Mouse (Mus musculus) liver, embryonic 14.5 days (tissue): ENCODE measurements around the gene Bcor. TPM values are rescaled to one million over a fixed set of nuclear protein-coding genes. Genes with fewer than 3 reads are reported as not detected.

Experiments
- ATAC-seq: fragments of 200-750 bp; cut with Nextera tagmentation; 2 replicates; pipeline ENCODE4 v1.8.0; 2017; ENCODE audit warnings: moderate number of reproducible peaks, mild to moderate bottlenecking, moderate library complexity; ENCODE audit not compliant: insufficient read depth
- DNase-seq, 3 experiments: peaks; one replicate each; pipeline ENCODE4 v3.0.0-alpha.2; 2012 to 2013; ENCODE audit warnings: low read depth in 3 of 3, low spot score in 3 of 3
- H3K27ac ChIP-seq: fragments of 300-500 bp; sonication (generic); 2 replicates; pipeline ENCODE4 v1.5.1; 2014; ENCODE audit warnings: moderate library complexity, mild to moderate bottlenecking, control low read depth, inconsistent platforms
- H3K27me3 ChIP-seq: fragments of 300-500 bp; sonication (generic); 2 replicates; pipeline ENCODE4 v1.6.1; 2014; ENCODE audit warnings: mild to moderate bottlenecking, low read length, moderate library complexity; ENCODE audit not compliant: control insufficient read depth, insufficient read depth
- H3K36me3 ChIP-seq: fragments of 300-500 bp; sonication (generic); replicated peaks from 2 replicates; pipeline ENCODE4 v1.6.1; 2014; ENCODE audit warnings: low read depth; ENCODE audit not compliant: control insufficient read depth, insufficient read depth
- H3K4me1 ChIP-seq, 2 experiments: fragments of 200-500 bp in 1 of 2; fragments of 300-500 bp in 1 of 2; sonication (generic) in 1 of 2; replicated peaks; 2 replicates each; pipeline ENCODE4 v1.6.1; 2012 to 2014; ENCODE audit warnings: antibody characterized with exemption in 1 of 2, inconsistent platforms in 1 of 2, low read length in 1 of 2; ENCODE audit not compliant: control insufficient read depth in 2 of 2, insufficient read depth in 2 of 2
- H3K4me2 ChIP-seq: fragments of 300-500 bp; sonication (generic); 2 replicates; pipeline ENCODE4 v1.6.1; 2014; ENCODE audit warnings: low read depth, mild to moderate bottlenecking, control low read depth, moderate library complexity
- H3K4me3 ChIP-seq, 2 experiments: fragments of 200-500 bp in 1 of 2; fragments of 300-500 bp in 1 of 2; sonication (generic) in 1 of 2; 2 replicates each; pipeline ENCODE4 v1.5.1; 2012 to 2014; ENCODE audit warnings: low read depth in 2 of 2, low read length in 2 of 2, mild to moderate bottlenecking in 2 of 2, control low read depth in 1 of 2, inconsistent platforms in 1 of 2, moderate library complexity in 1 of 2; ENCODE audit not compliant: insufficient read depth in 1 of 2
- H3K9ac ChIP-seq: fragments of 300-500 bp; sonication (generic); replicated peaks from 2 replicates; pipeline ENCODE4 v1.6.1; 2014; ENCODE audit warnings: mild to moderate bottlenecking, control low read depth, moderate library complexity
- H3K9me3 ChIP-seq: fragments of 300-500 bp; sonication (generic); 2 replicates; pipeline ENCODE4 v1.6.1; 2016; ENCODE audit warnings: low read length, mixed read lengths; ENCODE audit not compliant: control insufficient read depth
- CTCF ChIP-seq: IDR thresholded peaks from 2 replicates; pipeline ENCODE4 v1.5.1; 2016; ENCODE audit warnings: antibody characterized with exemption, low read depth, control low read depth
- EP300 ChIP-seq: IDR thresholded peaks from 2 replicates; pipeline ENCODE4 v1.6.1; 2016; ENCODE audit warnings: antibody characterized with exemption, low read depth
- WGBS: fragments of 180-500 bp; shearing (Covaris S2); extraction: QIAGEN DNeasy Blood & Tissue Kit; methylation state at CpG from one replicate; pipeline ENCODE4 v1.1.7; 2014; ENCODE audit not compliant: insufficient replicate concordance; 5-methylcytosine and 5-hydroxymethylcytosine counted together
- polyA plus RNA-seq, 2 experiments: library from polyadenylated mRNA; depleted of rRNA in 1 of 2; stranded (reverse) in 1 of 2; unstranded in 1 of 2; fragments of >200 nt; fragmentation: Nextera tagmentation in 1 of 2; extraction: Ambion mirVana in 1 of 2; gene quantifications; 2 replicates each; pipeline versions ENCODE4 v1.2.1 to v1.2.3; 2012 to 2014

The Bcor gene
- polyA plus RNA-seq, 2 experiments = 4.6 to 4.7 TPM

GRCm38 (mm10) chrX:12126408-12127105 lies 33.6 kb downstream of the Bcor start:
- Histone ChIP-seq H3K4me1 (peaks cover 0 to 5% of the 10 kb centered on the region in 2 experiments; a peak in 2 of 4 replicates), H3K27me3 (peaks cover 56% of the 10 kb centered on the region), H3K4me2 (no peak overlapping the region), H3K9me3 (no peaks in the 10 kb centered on the region), H3K9ac (no peak overlapping the region), H3K4me3 (peak overlapping the region in 1 of 2 experiments; percentile 50; a peak in 1 of 4 replicates), H3K27ac (no peak overlapping the region), H3K36me3 (no peaks in the 10 kb centered on the region)
- no peak for ATAC-seq
- TF ChIP-seq EP300 = no peak
- no peak for TF ChIP-seq CTCF
- no peak for DNase-seq
- WGBS = 25% methylated on average over 21 of the region's 22 CpGs

GRCm38 (mm10) chrX:12124571-12124970 lies 35.6 kb downstream of the Bcor start:
- Histone ChIP-seq H3K4me1 (peaks cover 0 to 3% of the 10 kb centered on the region in 2 experiments; a peak in 2 of 4 replicates), H3K9ac (no peak overlapping the region), H3K36me3 (no peaks in the 10 kb centered on the region), H3K27me3 (peaks cover 41% of the 10 kb centered on the region), H3K4me3 (no peak overlapping the region), H3K4me2 (no peak overlapping the region), H3K27ac (no peak overlapping the region), H3K9me3 (no peaks in the 10 kb centered on the region)
- no peak for ATAC-seq
- DNase-seq = no peak
- WGBS = 21% methylated on average over 3 of the region's 3 CpGs
- TF ChIP-seq CTCF (no peak), EP300 (no peak)

DNA sequence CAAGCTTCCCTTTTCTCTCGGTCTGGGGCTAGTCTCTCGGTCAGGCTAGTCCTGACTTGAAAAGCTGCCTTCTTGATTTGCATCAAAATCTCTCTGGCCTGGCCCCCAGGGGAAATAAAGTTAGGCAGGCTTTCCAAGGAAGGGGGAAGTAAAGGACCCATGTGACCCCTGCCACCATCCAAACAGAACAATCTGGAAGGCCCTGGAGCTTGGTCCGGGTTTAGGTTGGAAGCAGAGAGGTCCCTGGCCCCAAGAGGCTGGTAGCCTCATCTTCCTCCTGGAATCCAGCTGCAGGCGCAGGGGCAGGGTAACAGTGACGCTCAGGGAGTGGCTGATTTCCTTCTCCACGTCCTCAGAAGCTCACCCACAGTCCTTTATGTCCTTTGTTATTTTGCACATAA lies 36.5 kb downstream of the Bcor start:
- ATAC-seq = no peak
- Histone ChIP-seq H3K27me3 (peaks cover 32% of the 10 kb centered on the region), H3K36me3 (no peaks in the 10 kb centered on the region), H3K4me2 (no peak overlapping the region), H3K4me1 (peaks cover 0 to 8% of the 10 kb centered on the region in 2 experiments; a peak in 2 of 4 replicates), H3K27ac (no peak overlapping the region), H3K9me3 (no peaks in the 10 kb centered on the region), H3K4me3 (no peak overlapping the region), H3K9ac (no peak overlapping the region)
- WGBS = 11% methylated on average over 6 of the region's 6 CpGs
- TF ChIP-seq CTCF (no peak), EP300 (no peak)
- no peak for DNase-seq

GRCm38 (mm10) chrX:12122594-12123331 lies 37.4 kb downstream of the Bcor start:
- no peak for DNase-seq

DNA sequence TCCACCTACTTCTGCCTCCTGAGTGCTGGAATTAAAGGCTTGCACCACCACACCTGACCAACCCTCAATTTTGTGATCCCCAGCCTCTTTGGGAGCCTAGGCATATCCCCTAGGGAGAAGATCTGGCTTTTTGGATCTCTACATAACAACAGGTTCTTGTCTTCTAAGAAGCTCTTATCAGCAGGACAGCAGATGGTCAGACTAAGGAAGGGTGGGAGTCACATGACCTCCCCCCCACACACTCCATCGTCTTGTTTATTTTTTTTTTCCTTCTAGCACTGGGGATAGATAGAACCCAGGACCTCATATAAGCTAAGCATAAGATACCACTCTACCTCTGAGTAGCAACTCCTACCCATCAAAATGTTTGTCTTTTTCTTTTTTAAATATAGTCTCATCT lies 40.7 kb downstream of the Bcor start:
- Histone ChIP-seq H3K4me1 (peaks cover 0 to 7% of the 10 kb centered on the region in 2 experiments; a peak in 1 of 4 replicates), H3K9me3 (no peaks in the 10 kb centered on the region), H3K4me2 (no peak overlapping the region), H3K27me3 (no peaks in the 10 kb centered on the region; the same call in 1 of the 2 replicates), H3K36me3 (no peaks in the 10 kb centered on the region), H3K4me3 (no peak overlapping the region), H3K27ac (no peak overlapping the region), H3K9ac (no peak overlapping the region)
- WGBS = 16% methylated on average over 1 of the region's 1 CpGs
- DNase-seq (no peak), ATAC-seq (peak; percentile 52; the same call in 1 of the 2 replicates)
- TF ChIP-seq CTCF = no peak
- no peak for TF ChIP-seq EP300

More at GRCm38 (mm10) chrX:12122594-12123331, 37.4 kb downstream of the Bcor start:
- WGBS = 8% methylated on average over 20 of the region's 21 CpGs
- Histone ChIP-seq H3K36me3 (no peaks in the 10 kb centered on the region), H3K27ac (no peak overlapping the region; the same call in 1 of the 2 replicates), H3K9me3 (no peaks in the 10 kb centered on the region), H3K4me3 (no peak overlapping the region), H3K4me1 (peaks cover 0 to 8% of the 10 kb centered on the region in 2 experiments; a peak in 2 of 4 replicates), H3K4me2 (peak overlapping the region; percentile 31; the same call in 1 of the 2 replicates), H3K9ac (no peak overlapping the region), H3K27me3 (peaks cover 23% of the 10 kb centered on the region)
- peak; percentile 52; the same call in 1 of the 2 replicates for ATAC-seq
- TF ChIP-seq EP300 (no peak), CTCF (no peak)
